Mouse (Mus musculus) spleen, adult 2 months (tissue): Measurements from ENCODE around the gene Hoxa4.

Experiments used
- CTCF ChIP-seq: fragments of 200-500 bp; IDR thresholded peaks from 2 replicates; pipeline ENCODE4 v1.5.1; 2011; ENCODE audit warnings: mild to moderate bottlenecking, inconsistent platforms; ENCODE audit not compliant: insufficient read depth, insufficient read length, insufficient replicate concordance; ENCODE audit errors: extremely low read depth
- POLR2A ChIP-seq: fragments of 200-500 bp; IDR thresholded peaks from 2 replicates; pipeline ENCODE4 v1.6.1; 2011; ENCODE audit warnings: low read depth, low read length, inconsistent platforms

GRCm38 (mm10) chr6:52179690-52180089, 11.9 kb downstream of the Hoxa4 start:
- TF ChIP-seq CTCF (no peak), POLR2A (no peak)
